9 mouse cellular contexts compared by ENCODE assay signal in genomic region chr1:118954434-118955301, GRCm38 (mm10).
DNase-seq lines count a peak whose midpoint lies in the region; ATAC-seq and TF ChIP-seq lines count a peak whose summit lies in the region.
"Had no signal": no experiment of that assay in that cellular context is flagged by ENCODE, and none has a peak within 500 bp of the region (broad histone marks: within the 10 kb centered on the region; RNA-seq: fewer than 3 reads in every experiment).

No protein-coding gene starts in this region.

- H3K4me1 ChIP-seq in forebrain, postnatal 0 days (ENCODE audit: insufficient read depth) = peaks cover 7% of the 10 kb centered on the region; the same call in 1 of the 2 replicates
- H3K4me1 ChIP-seq in hindbrain, embryonic 15.5 days (replicated peaks) = peaks cover 21% of the 10 kb centered on the region
- peaks cover 29% of the 10 kb centered on the region for H3K4me1 ChIP-seq in midbrain, embryonic 10.5 days
- H3K4me1 ChIP-seq: liver, embryonic 13.5 days had no signal

- 27% methylated on average over 10 of the region's 10 CpGs for WGBS in forebrain, postnatal 0 days
- WGBS in hindbrain, embryonic 15.5 days = 29% methylated on average over 10 of the region's 10 CpGs
- WGBS in midbrain, embryonic 10.5 days = 76% methylated on average over 10 of the region's 10 CpGs

- no peaks in the 10 kb centered on the region for H3K27me3 ChIP-seq in forebrain, postnatal 0 days (ENCODE audit: insufficient read depth, low read length)
- no peaks in the 10 kb centered on the region for H3K27me3 ChIP-seq in hindbrain, embryonic 15.5 days
- H3K27me3 ChIP-seq in midbrain, embryonic 10.5 days (ENCODE audit: low read depth, poor library complexity, severe bottlenecking) = no peaks in the 10 kb centered on the region
- H3K27me3 ChIP-seq: liver, embryonic 13.5 days had no signal

- H3K27ac ChIP-seq in forebrain, postnatal 0 days (ENCODE audit: low read depth, low read length) = no peak overlapping the region
- H3K27ac ChIP-seq in hindbrain, embryonic 15.5 days (replicated peaks) = no peak overlapping the region
- no peak overlapping the region; the same call in 1 of the 2 replicates for H3K27ac ChIP-seq in midbrain, embryonic 10.5 days (replicated peaks)
- H3K27ac ChIP-seq: liver, embryonic 13.5 days had no signal

- H3K9ac ChIP-seq in forebrain, postnatal 0 days = no peak overlapping the region
- no peak overlapping the region for H3K9ac ChIP-seq in hindbrain, embryonic 15.5 days
- H3K9ac ChIP-seq: liver, embryonic 13.5 days had no signal

- H3K36me3 ChIP-seq in forebrain, postnatal 0 days (ENCODE audit: insufficient read depth) = no peaks in the 10 kb centered on the region
- no peaks in the 10 kb centered on the region for H3K36me3 ChIP-seq in hindbrain, embryonic 15.5 days
- peaks cover 23% of the 10 kb centered on the region for H3K36me3 ChIP-seq in midbrain, embryonic 10.5 days
- H3K36me3 ChIP-seq: liver, embryonic 13.5 days had no signal

- TF ChIP-seq CTCF in forebrain, postnatal 0 days (IDR thresholded peaks at IDR 0.05; ENCODE audit: low read depth) = no peak

- peak; percentile 88 for ATAC-seq in forebrain, postnatal 0 days
- peak; percentile 76 for ATAC-seq in hindbrain, embryonic 15.5 days (ENCODE audit: low FRiP score, low read depth)

- no peak overlapping the region for H3K4me3 ChIP-seq in forebrain, postnatal 0 days (ENCODE audit: low read depth, low read length)
- H3K4me3 ChIP-seq in hindbrain, embryonic 15.5 days = no peak overlapping the region
- no peak overlapping the region for H3K4me3 ChIP-seq in midbrain, embryonic 10.5 days
- H3K4me3 ChIP-seq: liver, embryonic 13.5 days had no signal

- no peak overlapping the region for H3K4me2 ChIP-seq in forebrain, postnatal 0 days (ENCODE audit: low read depth)
- H3K4me2 ChIP-seq in hindbrain, embryonic 15.5 days = no peak overlapping the region
- H3K4me2 ChIP-seq: liver, embryonic 13.5 days had no signal

- no peaks in the 10 kb centered on the region for H3K9me3 ChIP-seq in forebrain, postnatal 0 days (ENCODE audit: low read length)
- H3K9me3 ChIP-seq in hindbrain, embryonic 15.5 days = no peaks in the 10 kb centered on the region
- no peaks in the 10 kb centered on the region for H3K9me3 ChIP-seq in midbrain, embryonic 10.5 days (replicated peaks)
- H3K9me3 ChIP-seq: liver, embryonic 13.5 days had no signal

- peak; percentile 22 for DNase-seq in ovary, postnatal 10 days (ENCODE audit: low spot score)
- DNase-seq in ovary, adult 18-20 months (ENCODE audit: low spot score) = no peak
- peak; percentile 64 for DNase-seq in forebrain, postnatal 0 days
- DNase-seq in midbrain, embryonic 10.5 days (ENCODE audit: low spot score) = peak; percentile 28
- no peak for DNase-seq in adrenal gland, adult (ENCODE audit: inconsistent age in 2 of 2, low spot score in 1 of 2)
- DNase-seq in thymus, postnatal 25 days = no peak
- DNase-seq in right cerebral cortex, postnatal 36 days (ENCODE audit: low spot score in 2 of 2) = no peak
- DNase-seq: liver, embryonic 13.5 days had no signal

Comparison
In these comparisons a context has a peak if more than half of its experiments do, and no peak if none do; other contexts are left out.
1. DNase-seq: peak in ovary, postnatal 10 days (single experiment), forebrain, postnatal 0 days (single experiment) and midbrain, embryonic 10.5 days (single experiment); none in ovary, adult 18-20 months (single experiment), adrenal gland, adult (0 of 2), thymus, postnatal 25 days (single experiment) and right cerebral cortex, postnatal 36 days (0 of 2).